Mouse (Mus musculus) lung, postnatal 4 days (tissue): Measurements from ENCODE around the gene Pgghg.

ENCODE experiments used
- DNase-seq, 2 experiments: peaks; one replicate each; pipeline ENCODE4 v3.0.0; 2021

Pgghg gene

DNA sequence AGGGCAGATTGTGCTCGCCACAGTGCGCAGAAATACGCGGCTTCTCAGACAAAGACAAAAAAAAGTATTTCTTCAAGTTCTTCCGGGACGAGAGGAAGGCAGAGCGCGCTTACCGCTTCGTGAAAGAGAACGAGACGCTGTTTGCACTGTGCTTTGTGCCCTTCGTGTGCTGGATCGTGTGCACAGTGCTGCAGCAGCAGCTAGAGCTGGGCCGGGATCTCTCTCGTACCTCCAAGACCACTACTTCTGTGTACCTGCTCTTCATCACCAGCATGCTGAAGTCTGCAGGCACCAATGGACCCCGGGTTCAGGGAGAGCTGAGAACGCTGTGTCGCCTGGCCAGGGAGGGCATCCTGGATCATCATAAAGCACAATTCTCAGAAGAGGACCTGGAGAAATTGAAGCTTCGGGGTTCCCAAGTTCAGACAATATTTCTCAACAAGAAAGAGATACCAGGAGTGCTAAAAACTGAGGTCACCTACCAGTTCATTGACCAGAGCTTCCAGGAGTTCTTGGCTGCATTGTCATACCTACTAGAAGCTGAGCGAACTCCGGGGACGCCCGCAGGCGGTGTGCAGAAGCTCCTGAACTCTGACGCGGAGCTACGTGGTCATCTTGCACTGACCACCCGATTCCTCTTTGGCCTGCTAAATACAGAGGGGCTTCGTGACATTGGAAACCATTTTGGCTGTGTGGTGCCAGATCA, 18.0 kb upstream of the Pgghg start:
- no peak for DNase-seq

- DNase-seq, result no peak
These were observed 14.0 kb upstream of the Pgghg start for GRCm38 (mm10) chr7:140927181-140927580.

DNA sequence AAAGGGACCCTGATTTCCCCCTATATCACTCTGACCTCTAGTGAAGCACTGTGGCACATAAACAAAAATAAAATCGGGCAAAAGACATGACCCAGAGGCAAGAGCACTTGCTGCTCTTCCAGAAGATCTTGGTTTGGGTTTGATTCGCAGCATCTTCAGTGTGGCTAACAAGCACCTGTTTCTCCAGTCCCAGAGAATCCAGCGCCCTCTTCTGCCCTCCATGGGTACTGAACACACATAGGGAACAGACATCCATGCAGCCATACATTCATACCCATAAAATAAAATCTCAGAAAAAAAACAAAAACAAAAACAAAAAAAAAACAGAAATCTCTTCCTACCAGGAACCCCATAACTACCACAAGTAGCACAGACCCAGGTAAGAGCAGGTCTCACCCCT, 2.8 kb upstream of the Pgghg start:
- no peak for DNase-seq

DNA sequence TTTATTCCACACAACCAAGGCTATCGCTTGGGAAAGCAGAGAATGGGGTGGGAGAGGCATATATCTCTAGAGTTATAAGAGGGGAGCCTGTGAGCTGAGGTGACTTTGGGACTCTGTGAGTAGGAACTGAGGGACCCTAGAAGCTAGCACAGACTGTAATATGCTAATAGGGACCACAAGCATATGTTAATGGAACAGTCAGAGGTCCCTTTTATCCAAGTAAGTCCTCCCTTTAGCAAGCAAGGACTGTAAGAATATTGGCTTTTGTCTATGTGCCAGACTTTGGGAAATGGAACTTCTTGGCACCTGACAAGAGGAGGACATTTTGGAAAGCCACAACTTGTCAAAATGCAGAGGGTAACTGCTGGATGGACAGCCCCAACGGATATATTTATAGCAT, 2.3 kb upstream of the Pgghg start:
- no peak for DNase-seq

GRCm38 (mm10) chr7:140939669-140940171, 1.5 kb upstream of the Pgghg start:
- DNase-seq, result peak in 1 of 2 experiments; percentile 68

DNA sequence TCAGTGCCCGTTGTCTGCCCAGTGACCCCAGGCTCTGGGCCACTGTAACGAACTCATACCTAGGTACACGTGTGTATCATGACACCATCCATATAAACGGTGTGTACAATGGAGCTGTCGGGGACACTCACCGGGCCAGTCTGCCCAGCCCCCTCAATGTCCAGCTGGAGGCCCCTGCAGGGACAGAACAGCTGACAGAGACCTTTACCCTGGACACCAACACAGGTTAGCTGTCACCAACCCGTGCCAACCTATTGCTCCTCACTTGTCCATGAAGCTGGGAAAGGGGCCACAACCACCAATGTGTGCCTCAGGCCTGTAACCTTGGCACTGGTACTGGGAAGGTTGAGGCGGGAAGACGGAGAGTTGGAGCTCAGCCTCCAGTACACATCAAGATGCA, 1.1 kb downstream of the Pgghg start:
- no peak for DNase-seq

- DNase-seq, result no peak
These were observed 1.6 kb downstream of the Pgghg start for GRCm38 (mm10) chr7:140942811-140943210.

- DNase-seq, result no peak
These were observed 2.2 kb downstream of the Pgghg start for GRCm38 (mm10) chr7:140943356-140943755.

DNA sequence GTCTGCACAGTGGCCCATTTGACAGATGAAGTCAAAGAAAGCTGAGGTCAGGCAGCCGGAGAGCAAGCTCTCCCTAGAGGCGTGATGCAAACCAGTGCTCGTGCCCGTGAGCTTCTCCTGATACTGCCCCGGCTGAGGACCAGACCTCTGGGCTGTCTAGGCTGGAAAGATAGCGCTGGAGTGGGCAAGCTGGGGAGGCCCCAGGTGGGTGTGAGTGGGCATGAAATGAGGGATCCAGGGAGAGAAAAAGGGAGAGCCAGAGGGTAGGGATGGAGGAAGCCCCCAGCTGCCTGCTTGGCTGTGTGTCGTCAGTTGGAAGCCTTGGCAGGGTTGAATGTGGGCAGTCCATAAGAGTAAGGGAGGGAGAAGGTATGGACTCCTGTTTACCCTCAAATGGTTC, 3.0 kb downstream of the Pgghg start:
- no peak for DNase-seq

DNA sequence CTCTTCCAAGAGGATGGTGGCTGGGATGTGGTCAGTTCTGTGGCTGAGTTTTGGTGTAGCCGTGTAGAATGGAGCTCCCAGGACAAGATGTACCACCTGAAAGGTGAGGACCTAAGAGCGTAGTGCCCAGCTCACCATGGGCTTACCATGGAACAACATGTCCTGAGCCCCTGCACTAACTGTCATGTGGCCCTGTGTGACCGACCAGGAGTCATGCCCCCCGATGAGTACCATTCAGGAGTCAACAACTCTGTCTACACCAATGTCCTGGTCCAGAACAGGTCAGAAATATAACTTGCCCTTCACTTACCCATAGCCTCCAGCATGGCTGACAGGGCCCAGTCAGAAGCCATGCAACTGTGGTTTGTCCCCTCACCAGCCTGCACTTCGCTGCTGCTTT, 4.1 kb downstream of the Pgghg start:
- no peak for DNase-seq

DNA sequence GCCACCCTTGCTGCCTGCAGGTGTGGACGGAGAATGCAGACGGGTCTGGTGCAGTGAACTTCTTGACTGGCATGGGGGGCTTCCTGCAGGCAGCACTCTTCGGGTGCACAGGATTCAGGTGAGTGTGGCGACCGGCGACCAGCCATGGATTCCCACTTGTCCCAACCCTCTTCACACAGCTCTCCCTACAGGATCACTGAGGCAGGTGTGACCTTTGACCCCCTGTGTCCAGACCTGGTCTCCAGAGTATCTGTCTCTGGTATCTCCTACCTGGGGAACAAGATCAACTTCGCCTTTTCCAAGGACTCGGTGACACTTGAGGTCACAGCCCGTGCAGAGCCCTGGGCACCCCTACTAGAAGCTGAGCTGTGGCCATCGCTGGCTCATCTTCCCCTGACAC, 5.1 kb downstream of the Pgghg start:
- no peak for DNase-seq

GRCm38 (mm10) chr7:140946980-140947379, 5.8 kb downstream of the Pgghg start:
- DNase-seq, result peak in 1 of 2 experiments; percentile 70

GRCm38 (mm10) chr7:140948161-140948560, 7.0 kb downstream of the Pgghg start:
- peak in 1 of 2 experiments; percentile 40 for DNase-seq

DNA sequence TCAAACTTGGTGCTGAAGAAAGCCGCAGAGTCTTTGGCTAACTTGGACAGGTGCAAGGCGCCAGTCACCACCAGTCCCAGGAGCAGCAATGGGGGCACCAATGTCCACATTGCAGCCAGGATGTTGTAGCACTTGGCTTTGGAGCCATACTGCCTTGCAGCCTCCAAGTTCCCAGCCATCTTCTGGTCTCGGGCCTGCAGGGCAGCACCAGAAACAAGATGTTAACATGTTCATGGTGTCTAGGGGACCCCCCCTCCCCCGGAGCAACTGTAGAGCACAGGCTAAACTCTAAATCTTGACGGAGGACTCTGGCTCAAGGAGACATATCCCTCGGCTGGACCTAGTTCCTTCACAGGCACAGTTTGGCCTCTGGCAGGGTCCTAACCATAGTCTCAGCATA, 8.1 kb downstream of the Pgghg start:
- DNase-seq, result no peak

- peak in 1 of 2 experiments; percentile 18 for DNase-seq
These were observed 8.8 kb downstream of the Pgghg start, which contains the start of gene Ifitm5 for GRCm38 (mm10) chr7:140949824-140950530. Ifitm5 (minus strand) TSS chr7:140950291.

- peak; percentile 61 to 79 for DNase-seq
These were observed 9.9 kb downstream of the Pgghg start for GRCm38 (mm10) chr7:140951051-140951450.

DNA sequence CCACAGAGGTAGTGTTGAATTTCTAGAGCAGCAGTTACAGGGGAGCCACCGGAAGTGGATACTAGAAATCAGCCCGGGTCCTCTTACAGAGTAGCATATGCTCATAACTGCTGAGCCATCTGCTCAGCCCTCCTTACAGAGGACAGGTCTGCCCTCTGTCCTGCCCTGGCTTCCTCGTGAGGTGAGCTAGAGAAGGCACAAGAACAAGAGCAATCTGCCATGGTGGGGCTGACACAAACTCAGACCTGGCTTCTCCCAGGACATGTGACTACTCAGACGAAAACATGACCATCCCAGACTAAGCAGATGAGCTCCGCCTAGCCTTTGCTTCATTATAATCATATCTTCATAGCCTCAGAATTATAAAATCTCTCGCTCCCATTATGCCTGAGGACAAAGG, 10.6 kb downstream of the Pgghg start:
- no peak for DNase-seq

- no peak for DNase-seq
These were observed 11.2 kb downstream of the Pgghg start for GRCm38 (mm10) chr7:140952441-140952840.

- DNase-seq, result no peak
These were observed 11.9 kb downstream of the Pgghg start for GRCm38 (mm10) chr7:140953133-140953532.

DNA sequence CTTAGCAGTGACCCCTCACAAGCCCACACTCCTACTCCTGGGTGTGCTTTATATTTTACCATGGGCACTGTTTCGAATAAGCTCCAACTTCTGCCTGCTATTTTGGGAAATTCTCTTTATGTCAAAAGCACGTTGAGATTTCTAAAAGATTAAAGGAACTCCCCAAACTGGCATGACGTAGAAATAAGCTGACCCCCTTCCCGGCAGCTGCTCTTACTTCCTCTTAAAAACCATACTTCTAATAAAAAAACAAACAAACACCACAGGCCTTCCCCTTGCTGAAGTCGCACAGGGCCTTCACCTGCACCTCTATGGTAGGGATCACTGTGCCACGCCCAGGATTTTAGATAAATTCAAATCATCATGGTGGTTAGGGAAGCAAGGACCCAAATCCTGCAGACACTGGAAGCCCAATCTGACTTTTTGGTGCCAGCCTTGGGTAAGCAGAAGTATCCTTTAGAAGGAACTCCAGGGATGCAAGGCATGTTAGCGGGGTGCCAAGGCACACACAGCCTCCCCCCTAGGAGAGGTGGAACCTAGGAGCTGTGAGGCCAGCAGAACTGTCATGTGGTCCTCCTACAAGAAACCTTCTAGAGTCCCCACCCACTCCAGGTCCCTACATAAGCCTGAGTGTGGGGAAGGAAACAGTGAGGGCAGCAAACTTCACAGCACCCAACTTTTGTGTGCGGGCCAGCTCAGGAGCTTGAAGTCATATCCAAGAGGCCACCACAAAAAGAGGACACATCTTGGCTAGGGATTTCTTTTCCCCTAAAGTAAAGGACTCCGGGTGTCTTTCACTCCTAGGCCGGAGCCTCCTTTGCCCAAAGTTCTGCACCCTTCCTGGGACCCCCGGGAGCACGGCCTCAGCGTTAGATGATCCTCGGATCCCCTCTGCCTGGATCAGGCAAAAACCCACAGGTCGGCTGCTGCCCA, 12.9 kb downstream of the Pgghg start:
- DNase-seq, result peak in 1 of 2 experiments; percentile 39

- peak in 1 of 2 experiments; percentile 21 for DNase-seq
These were observed 13.5 kb downstream of the Pgghg start for GRCm38 (mm10) chr7:140954733-140955071.

- peak in 1 of 2 experiments; percentile 41 for DNase-seq
These were observed 14.2 kb downstream of the Pgghg start for GRCm38 (mm10) chr7:140955342-140955741.
